Mouse (Mus musculus): ENCODE results near the gene Pafah1b3.

Gene Pafah1b3

GRCm38 (mm10) chr7:25305481-25305880 is 7.7 kb upstream of the Pafah1b3 start:
- DNase-seq (ENCODE audit: low spot score) = no peak

GRCm38 (mm10) chr7:25303685-25304006 is 5.9 kb upstream of the Pafah1b3 start:
- no peak for DNase-seq (ENCODE audit: low spot score)

GRCm38 (mm10) chr7:25303003-25303684 is 5.4 kb upstream of the Pafah1b3 start:
- DNase-seq (ENCODE audit: low spot score) = no peak

- no peak for DNase-seq (ENCODE audit: low spot score)
These were observed 3.3 kb upstream of the Pafah1b3 start, which contains the start of gene Prr19 for GRCm38 (mm10) chr7:25301063-25301462. Prr19 (plus strand) TSS chr7:25301411.

- peak; percentile 40 for DNase-seq (ENCODE audit: low spot score)
These were observed 787 bp downstream of the Pafah1b3 start for GRCm38 (mm10) chr7:25296945-25297453.

- DNase-seq (ENCODE audit: low spot score) = no peak
These were observed 2.6 kb downstream of the Pafah1b3 start for GRCm38 (mm10) chr7:25294960-25295722.

GRCm38 (mm10) chr7:25294495-25294894 is 3.3 kb downstream of the Pafah1b3 start:
- DNase-seq (ENCODE audit: low spot score) = no peak

- no peak for DNase-seq (ENCODE audit: low spot score)
These were observed 4.5 kb downstream of the Pafah1b3 start for GRCm38 (mm10) chr7:25293191-25293739.

- no peak for DNase-seq (ENCODE audit: low spot score)
These were observed 5.7 kb downstream of the Pafah1b3 start for GRCm38 (mm10) chr7:25292107-25292506.

- no peak for DNase-seq (ENCODE audit: low spot score)
These were observed 6.9 kb downstream of the Pafah1b3 start for GRCm38 (mm10) chr7:25290911-25291310.

- no peak for DNase-seq (ENCODE audit: low spot score)
These were observed 7.3 kb downstream of the Pafah1b3 start for GRCm38 (mm10) chr7:25290463-25290862.

- no peak for DNase-seq (ENCODE audit: low spot score)
These were observed 7.9 kb downstream of the Pafah1b3 start for GRCm38 (mm10) chr7:25289925-25290324.

- DNase-seq (ENCODE audit: low spot score) = no peak
These were observed 9.1 kb downstream of the Pafah1b3 start for GRCm38 (mm10) chr7:25288721-25289120.

GRCm38 (mm10) chr7:25288011-25288410 is 9.8 kb downstream of the Pafah1b3 start:
- no peak for DNase-seq (ENCODE audit: low spot score)

- no peak for DNase-seq (ENCODE audit: low spot score)
These were observed 10.8 kb downstream of the Pafah1b3 start for GRCm38 (mm10) chr7:25286989-25287388.

GRCm38 (mm10) chr7:25285511-25286238 is 12.1 kb downstream of the Pafah1b3 start:
- DNase-seq (ENCODE audit: low spot score) = no peak

- DNase-seq (ENCODE audit: low spot score) = no peak
These were observed 13.0 kb downstream of the Pafah1b3 start for GRCm38 (mm10) chr7:25284766-25285165.

- no peak for DNase-seq (ENCODE audit: low spot score)
These were observed 13.6 kb downstream of the Pafah1b3 start for GRCm38 (mm10) chr7:25284171-25284570.

- DNase-seq (ENCODE audit: low spot score) = no peak
These were observed 14.1 kb downstream of the Pafah1b3 start for GRCm38 (mm10) chr7:25283637-25284036.

GRCm38 (mm10) chr7:25282731-25283211 is 15.0 kb downstream of the Pafah1b3 start:
- DNase-seq (ENCODE audit: low spot score) = no peak

GRCm38 (mm10) chr7:25281734-25282601 is 15.8 kb downstream of the Pafah1b3 start:
- DNase-seq (ENCODE audit: low spot score) = peak; percentile 94

All from urinary bladder, postnatal 25 days (tissue).